Mouse (Mus musculus): Measurements from ENCODE around the gene Dnah7a. TPM values are rescaled to one million over a fixed set of nuclear protein-coding genes. Genes with fewer than 3 reads are reported as not detected.
A peak's percentile ranks its signal among the peaks of the same experiment; 100 is the strongest.
"Not testable (repeated sequence)": the region's sequence is repeated elsewhere in the genome, so short reads cannot be mapped to it uniquely, and the experiment has no call there.

Dnah7a gene
- total RNA-seq, 1 experiment from 2014 or later, result not detected

DNA sequence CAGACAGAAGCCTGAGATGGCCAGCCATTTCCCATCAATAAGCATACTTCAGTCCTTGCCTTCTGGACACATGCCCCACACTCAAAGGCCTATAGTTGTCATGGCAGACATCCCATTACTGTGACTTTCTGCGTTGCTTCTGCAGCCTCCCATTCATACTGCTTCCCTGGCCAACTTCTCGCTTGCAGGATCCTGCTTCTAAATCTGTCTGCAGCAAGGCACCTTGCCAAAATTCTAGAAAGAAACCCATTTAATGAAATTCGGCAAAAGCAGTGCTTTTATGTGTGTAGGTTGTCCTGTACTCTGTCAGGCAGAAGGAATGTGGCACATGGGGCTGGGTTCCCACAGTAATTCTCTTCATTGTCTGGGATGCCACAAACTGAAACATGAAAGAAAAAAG, 6.8 kb upstream of the Dnah7a start:
- not testable (repeated sequence) for ATAC-seq (ENCODE audit: extremely low read depth, insufficient number of reproducible peaks, low FRiP score, poor library complexity, severe bottlenecking)

DNA sequence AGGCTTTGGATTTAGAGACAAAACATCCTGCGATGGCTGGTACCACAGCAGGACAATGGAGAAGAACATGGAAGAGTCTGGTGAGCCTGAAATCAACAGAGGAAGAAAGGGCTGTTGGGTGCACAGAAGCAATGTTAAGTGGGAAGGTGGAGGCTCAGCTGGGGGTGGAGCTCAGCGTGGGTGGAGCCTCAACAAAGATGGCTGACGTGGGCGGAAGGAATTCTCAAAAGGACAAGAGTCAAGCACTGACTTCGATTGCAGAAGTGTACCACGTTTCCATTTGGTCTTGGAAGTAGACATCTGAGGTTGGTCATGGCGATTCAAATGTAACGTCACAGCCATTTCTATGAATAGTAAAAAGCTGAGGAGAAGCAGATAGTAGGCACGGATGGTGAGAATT, 4.5 kb upstream of the Dnah7a start:
- ATAC-seq (ENCODE audit: extremely low read depth, insufficient number of reproducible peaks, low FRiP score, poor library complexity, severe bottlenecking), result no peak

DNA sequence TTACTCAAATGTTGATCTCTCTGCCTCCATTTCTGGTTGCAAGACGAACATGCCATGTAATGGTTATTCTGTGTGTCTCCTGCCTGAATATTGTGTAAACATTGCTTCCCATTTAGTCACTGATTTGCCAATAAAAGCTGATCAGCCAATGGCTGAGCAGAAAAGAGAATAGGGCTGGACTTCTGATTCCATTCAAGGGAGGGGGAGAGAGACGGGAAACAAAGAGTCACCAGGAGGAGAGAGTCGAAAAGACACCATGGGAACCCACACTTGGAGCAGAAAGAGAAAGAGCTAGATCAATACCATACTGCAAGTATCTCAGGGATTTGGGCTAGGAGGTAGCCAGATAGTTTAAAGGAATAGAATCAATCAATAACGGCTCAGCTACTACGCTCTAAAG, 3.0 kb upstream of the Dnah7a start:
- not testable (repeated sequence) for ATAC-seq (ENCODE audit: extremely low read depth, insufficient number of reproducible peaks, low FRiP score, poor library complexity, severe bottlenecking)

DNA sequence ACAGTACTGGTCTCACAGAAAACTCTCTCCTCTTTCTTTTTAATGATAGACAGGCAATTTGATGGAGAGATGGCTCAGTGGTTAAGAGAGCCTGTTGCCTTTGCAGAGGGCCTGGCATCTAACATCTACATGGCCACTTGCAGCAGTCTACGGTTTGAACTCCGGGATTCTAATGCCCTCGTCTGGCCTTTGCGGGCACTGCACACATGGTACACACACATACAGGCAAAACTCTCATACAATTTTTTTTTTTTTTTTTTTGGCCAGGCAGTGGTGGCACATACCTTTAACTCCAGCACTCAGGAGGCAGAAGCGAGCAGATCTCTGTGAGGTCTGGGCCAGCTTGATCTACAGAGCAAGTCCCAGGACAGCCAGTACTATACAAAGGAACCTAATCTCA, 2.4 kb downstream of the Dnah7a start:
- no peak for ATAC-seq (ENCODE audit: extremely low read depth, insufficient number of reproducible peaks, low FRiP score, poor library complexity, severe bottlenecking)

DNA sequence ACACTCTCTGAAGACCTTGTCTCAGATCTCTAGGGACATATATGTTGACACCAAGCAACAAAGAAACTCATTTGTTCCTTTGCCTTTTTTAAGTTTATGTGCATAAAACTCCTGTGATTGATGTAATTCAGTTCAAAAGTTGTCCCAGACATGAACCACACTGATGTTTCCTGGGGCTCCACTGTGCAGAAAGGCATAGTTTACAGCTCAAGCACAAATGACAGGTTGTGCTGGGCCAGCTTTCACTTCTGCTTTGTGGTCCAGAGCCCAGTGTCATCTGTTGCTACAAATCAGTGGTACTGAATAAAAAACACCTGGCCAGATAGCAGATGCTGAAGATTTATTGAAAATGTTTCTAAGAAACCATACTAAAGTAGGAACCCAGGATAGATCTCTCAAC, 42.3 kb downstream of the Dnah7a start:
- peak; percentile 64; the same call in 1 of the 2 replicates for ATAC-seq (ENCODE audit: extremely low read depth, insufficient number of reproducible peaks, low FRiP score, poor library complexity, severe bottlenecking)

DNA sequence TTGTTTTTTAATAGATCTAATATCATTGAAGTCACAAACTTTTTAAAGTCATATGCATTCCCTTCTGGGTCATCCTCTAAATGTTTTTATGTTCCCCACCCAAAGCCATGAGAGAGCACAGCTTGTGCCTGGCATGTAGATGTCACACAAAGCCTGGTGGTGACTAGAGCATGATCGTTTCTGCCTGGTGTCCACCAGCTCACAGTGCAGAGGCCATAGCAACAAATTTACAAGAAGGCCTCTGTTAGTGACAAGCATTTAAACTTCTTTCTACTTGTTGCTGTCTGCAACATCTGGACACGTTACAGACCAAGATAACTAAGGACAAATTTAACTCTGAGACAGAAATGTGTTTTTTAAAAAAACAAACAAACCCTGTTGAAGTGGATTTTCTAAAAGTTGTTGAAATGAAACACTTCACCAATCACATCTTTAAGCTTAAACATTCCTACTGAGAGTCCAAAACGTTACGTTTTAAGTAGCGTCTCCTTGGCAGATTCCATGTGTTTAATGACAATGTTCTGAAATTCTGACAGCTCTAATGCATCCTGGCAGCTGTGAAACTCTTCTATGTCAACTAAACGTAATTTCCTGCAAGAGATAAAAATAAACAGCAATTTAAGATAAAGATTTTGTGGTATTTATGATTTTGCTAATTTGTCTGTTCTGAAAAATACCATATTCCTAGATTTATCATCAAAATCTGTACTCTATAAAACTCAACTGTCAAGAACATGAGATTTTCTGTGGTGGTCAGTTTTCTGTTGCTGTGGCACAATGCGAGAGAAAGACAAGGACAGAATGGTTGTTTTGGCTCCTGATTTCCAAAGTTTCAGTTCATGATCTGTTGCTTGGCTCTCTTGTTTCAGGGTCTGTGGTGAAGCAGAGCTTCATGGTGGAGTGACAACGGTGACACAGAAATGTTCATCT, 66.5 kb downstream of the Dnah7a start:
- ATAC-seq (ENCODE audit: extremely low read depth, insufficient number of reproducible peaks, low FRiP score, poor library complexity, severe bottlenecking), result no peak

DNA sequence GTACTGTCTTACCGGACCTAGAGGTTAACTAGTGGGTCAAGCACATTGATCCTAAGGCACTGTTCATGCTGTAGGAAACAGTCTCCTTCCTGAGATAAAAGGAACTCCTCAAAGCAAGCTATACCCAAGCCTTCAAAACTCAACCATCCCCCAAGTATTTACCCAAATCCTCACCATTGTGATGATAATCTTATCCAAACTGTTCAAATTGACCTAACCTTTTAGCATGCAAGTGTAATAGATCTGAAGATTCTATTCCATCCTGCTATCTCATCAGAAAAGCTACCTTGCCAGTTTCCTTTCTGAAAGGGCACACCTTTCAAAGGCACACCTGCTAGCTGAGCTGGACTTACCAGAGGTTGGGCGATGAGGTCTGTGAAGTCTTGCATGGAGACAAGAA, 70.9 kb downstream of the Dnah7a start:
- not testable (repeated sequence) for ATAC-seq (ENCODE audit: extremely low read depth, insufficient number of reproducible peaks, low FRiP score, poor library complexity, severe bottlenecking)

DNA sequence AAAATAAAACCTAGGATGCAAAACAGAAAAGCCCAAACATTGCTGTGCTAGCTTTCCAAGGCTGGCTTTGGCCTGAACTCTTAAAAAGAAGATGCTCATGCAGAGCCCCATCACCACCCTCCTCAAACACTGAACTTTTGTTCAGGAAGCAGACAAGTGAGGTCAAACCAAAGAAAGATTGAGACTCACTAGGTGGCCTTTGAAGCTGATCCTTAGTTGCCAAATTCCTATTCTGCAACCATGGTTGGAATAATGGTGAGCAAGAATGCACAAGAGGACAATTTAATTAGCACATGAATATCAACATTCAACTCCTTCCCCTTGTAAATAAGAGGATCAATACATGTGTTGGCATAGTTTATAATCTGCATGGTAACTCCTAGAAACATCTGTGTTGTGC, 74.5 kb downstream of the Dnah7a start:
- not testable (repeated sequence) for ATAC-seq (ENCODE audit: extremely low read depth, insufficient number of reproducible peaks, low FRiP score, poor library complexity, severe bottlenecking)

DNA sequence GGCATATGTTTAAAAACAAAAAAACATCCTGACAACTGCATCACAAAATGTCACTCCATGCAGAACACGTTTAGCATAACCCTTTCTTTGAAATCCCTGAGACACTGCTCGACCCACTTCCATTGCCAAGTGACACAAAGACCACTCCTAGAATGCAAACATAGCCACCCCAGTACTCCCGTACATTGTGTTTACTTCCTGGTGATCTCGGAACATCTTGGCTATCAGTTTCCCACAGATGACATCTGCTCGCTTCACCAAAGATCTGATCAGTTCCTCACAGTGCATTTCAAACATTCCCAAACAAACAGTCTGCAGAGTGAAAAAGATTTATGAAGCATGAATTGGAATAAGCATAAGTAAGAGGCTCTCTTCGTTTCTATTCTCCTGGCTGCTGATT, 76.6 kb downstream of the Dnah7a start:
- no peak for ATAC-seq (ENCODE audit: extremely low read depth, insufficient number of reproducible peaks, low FRiP score, poor library complexity, severe bottlenecking)

DNA sequence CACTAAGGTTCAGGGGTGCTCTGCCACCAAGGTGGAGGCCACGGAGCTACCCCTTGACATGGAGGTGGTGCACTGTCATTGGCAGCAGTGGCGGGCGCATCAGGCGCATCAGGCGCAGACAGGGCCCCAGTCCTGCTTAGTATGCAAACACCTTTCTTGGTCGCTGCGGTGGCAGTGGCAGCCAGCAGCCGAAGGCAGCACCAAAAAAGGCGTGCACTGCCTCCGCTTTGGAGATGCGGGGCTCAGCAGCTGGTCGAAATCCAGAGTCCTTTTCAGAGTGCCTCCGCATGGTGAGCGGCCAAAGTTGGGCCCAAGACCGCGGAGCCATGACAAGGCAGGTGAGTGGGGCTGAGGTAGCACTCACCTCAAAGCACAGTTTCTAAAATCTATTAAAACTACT, 93.1 kb downstream of the Dnah7a start:
- ATAC-seq (ENCODE audit: extremely low read depth, insufficient number of reproducible peaks, low FRiP score, poor library complexity, severe bottlenecking), result no peak

DNA sequence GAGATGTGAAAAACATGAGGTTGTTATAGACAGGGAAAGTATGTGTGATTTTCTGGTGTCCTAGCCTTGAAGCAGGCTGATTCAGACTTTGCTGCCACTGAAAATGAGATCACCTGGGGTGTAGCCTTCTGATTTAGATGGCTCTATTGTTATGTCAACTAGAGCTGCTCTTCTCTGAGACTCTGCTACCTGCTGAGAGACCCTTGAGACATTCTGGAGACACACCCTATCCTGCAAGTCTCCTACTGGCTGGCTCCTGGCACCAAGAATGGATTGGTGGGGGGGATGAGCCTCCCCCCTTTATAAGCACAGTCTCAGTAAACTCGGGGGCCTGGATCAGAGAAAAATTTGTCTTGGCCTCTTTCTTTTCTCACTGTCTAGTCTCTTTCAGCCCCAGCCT, 125.3 kb downstream of the Dnah7a start:
- not testable (repeated sequence) for ATAC-seq (ENCODE audit: extremely low read depth, insufficient number of reproducible peaks, low FRiP score, poor library complexity, severe bottlenecking)

DNA sequence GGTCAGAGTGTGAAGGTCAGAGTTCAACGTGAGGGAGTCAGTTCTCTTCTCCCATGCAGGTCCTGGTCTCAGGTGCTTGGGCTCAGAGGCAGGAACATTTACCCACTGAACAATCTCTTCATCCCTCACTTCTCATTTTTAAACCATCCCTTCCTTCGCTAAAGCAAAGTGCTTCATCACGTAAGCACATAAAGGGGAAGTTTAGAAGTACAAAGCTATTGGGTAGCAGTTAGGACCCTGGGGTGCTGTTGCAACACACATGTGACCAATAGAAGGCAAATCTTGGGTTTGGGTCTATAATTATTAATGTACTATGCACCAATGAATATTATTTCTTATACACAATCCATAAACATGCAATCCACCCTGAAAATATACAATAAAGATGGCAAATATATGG, 148.7 kb downstream of the Dnah7a start:
- not testable (repeated sequence) for ATAC-seq (ENCODE audit: extremely low read depth, insufficient number of reproducible peaks, low FRiP score, poor library complexity, severe bottlenecking)

DNA sequence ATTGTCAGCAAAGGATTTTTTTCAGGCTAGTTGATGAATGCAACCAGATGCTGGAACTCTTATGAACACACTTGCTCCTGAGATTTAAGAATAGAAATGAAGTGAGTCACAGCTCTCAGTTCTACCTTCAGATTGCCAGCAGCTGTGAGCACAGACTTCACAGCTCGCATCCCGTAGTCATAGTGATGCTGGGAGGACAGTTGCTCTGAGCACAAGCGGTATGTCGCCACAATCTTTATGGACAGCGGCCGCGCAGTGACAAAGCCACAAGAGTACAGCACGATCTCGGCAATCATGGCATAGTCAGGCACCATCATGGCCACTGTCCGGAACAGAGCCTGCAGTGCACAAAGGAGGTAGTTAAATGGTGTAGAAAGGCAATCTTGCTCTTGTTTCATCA, 159.6 kb downstream of the Dnah7a start:
- ATAC-seq (ENCODE audit: extremely low read depth, insufficient number of reproducible peaks, low FRiP score, poor library complexity, severe bottlenecking), result not testable (repeated sequence)

DNA sequence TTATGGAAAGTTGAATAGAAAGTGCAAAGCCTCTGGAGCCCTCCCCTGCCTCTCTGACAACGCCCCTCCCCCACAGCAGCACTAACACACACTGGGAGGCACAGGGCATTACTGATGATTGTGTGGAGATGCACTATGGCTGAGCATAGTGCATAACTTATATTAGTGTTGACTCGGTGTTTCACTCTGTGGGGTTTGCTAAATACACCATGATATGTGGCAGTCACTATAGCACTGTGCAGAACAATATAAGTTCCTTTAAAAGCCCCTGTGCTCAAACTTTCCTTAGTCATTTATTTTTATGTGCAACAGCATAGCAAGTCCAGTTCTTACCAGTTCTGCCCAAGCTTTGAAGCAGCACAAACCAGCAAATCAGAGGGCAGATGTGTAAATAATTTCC, 168.2 kb downstream of the Dnah7a start:
- ATAC-seq (ENCODE audit: extremely low read depth, insufficient number of reproducible peaks, low FRiP score, poor library complexity, severe bottlenecking), result not testable (repeated sequence)

DNA sequence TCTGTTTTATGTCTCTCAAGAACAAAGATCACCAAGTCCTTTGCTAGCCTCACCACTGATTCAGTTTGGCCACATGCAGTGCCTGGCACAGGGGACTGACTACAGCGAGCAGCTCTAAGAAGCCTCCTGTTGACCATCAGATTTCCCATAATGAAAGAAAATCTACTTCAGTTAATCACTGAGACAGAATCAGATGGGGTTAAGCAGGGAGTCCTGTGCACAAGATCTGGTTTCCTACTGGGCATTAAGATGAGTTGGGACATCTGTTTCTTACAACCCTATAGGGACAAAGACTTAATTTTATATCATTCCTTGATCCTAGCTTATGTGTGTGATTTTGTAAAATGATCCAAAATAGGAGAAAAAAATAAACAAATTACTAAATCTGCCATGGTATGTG, 171.8 kb downstream of the Dnah7a start:
- not testable (repeated sequence) for ATAC-seq (ENCODE audit: extremely low read depth, insufficient number of reproducible peaks, low FRiP score, poor library complexity, severe bottlenecking)

DNA sequence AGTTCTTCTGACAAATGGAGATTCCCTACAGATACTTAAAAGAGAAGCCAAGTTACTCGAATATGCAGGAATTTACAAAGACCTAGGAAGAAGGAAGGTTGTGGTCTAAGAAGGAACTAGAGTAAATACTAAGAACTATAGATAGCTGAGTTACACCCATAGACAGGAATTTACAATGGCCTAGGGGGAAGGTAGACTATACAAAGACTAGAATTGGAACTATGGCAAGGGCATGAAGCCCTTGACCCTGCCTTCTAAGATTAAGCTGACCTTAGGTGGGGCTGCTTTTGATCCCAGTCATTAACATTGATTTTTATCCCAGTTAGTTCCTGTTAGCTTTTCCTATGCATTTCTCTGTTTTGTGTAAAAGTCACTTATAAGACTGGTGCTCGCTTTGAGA, 180.6 kb downstream of the Dnah7a start:
- not testable (repeated sequence) for ATAC-seq (ENCODE audit: extremely low read depth, insufficient number of reproducible peaks, low FRiP score, poor library complexity, severe bottlenecking)

DNA sequence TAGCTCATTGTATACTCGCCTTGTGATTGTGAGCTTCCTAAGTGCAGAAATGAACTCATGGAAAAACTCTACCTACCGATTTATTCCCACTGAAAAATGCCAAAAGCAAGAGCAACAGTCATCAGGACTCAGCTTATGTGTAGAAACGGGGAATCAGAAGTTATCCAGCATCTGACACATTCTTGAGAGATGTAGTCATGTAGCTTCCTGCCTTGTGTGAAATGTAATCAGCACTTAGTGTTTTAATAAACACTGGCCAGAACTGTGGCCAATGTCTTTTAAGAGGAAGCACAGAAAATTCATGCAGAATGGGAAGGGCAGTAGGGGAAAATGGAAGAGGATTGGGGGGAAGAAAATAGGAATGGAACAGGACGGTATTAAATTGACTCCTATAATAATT, 232.9 kb downstream of the Dnah7a start:
- no peak for ATAC-seq (ENCODE audit: extremely low read depth, insufficient number of reproducible peaks, low FRiP score, poor library complexity, severe bottlenecking)

DNA sequence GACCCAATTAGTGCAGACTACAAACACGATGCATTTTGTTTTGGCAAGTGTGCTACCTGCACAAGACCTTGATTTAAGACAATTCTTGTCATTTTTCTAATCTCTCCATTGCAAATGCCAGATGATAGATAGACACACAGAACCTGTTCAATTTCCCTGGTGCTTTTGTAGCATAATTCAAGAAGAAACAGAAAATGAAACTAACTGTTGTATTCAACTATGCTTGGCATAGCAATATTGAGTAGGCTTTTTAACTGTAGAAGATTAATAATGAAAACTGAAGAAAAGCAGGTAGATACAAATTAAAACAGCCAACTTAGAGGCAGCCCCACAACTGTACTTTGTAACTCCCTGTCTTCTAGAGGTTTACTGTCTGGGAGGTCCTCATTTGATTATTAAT, 234.5 kb downstream of the Dnah7a start:
- not testable (repeated sequence) for ATAC-seq (ENCODE audit: extremely low read depth, insufficient number of reproducible peaks, low FRiP score, poor library complexity, severe bottlenecking)

DNA sequence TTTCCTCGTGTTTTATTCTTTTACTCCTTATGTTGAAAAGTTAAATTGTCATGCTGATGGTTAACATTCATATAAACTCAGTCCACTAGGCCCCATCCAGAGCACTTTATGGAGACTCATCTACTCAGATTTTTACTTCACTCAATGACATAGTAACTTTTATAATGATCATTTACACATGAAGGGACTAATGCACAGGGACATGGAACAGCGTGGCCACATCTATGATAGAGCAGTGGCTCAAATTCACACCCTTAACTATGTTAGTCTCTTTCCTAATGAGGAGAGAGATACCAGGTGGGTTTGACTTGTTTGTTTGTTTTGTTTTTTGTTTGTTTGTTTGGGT, 239.3 kb downstream of the Dnah7a start:
- no peak for ATAC-seq (ENCODE audit: extremely low read depth, insufficient number of reproducible peaks, low FRiP score, poor library complexity, severe bottlenecking)

DNA sequence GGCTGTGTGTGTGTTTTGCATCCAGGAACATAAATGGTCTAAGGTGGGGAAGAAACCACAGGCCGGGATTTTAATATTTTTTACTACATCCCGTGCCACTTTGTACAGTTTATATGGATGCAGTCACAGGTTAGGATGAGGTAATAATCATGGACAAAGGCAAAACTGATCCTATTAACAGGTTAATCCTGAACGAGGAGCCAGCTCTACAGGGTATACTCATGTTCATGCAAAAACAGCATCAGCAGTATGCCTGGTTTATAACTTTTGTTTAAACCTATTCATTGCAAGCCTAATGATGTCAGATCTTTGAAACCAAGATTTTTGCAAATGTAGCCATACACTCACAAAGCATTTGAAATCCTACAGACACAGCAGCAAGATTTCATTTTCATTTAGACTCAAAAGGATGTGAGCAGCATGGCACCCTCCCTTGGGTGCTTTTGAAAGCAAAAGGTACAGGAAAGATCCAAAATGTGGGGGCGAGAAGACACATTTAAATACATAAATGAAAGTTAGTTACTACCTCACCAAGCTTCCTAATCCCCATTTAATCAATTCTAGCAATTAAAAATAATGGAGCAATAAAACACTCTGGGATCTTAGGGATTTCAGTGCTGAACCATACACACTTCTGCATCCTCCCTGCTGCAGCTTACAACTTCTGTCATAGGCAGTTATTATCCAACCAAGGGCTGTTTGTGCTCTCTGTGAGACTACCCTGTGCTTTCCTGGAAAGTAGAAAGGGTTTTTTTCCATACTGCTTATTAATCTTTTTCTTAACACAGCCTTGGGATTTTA, 239.9 kb downstream of the Dnah7a start:
- ATAC-seq (ENCODE audit: extremely low read depth, insufficient number of reproducible peaks, low FRiP score, poor library complexity, severe bottlenecking), result not testable (repeated sequence)
